Mouse (Mus musculus) heart, adult 2 months (tissue): ENCODE measurements at regions not wholly inside any gene's neighbourhood (a gene's known extent, or its start where the extent isn't known, plus 50 kb on each side); places are given as distances from the start of the nearest gene placed in this dataset.

Source experiments
- DNase-seq, 2 experiments: peaks; one replicate each; pipeline ENCODE4 v3.0.0; 2021
- H3K27ac ChIP-seq: fragments of 200-600 bp; 2 replicates; pipeline ENCODE4 v1.8.1; 2022
- H3K27me3 ChIP-seq: fragments of 200-500 bp; 2 replicates; pipeline ENCODE4 v1.6.1; 2012; ENCODE audit warnings: mild to moderate bottlenecking, low read length, inconsistent platforms, mixed read lengths; ENCODE audit not compliant: control insufficient read depth, insufficient read depth
- H3K36me3 ChIP-seq: fragments of 200-500 bp; 2 replicates; pipeline ENCODE4 v1.6.1; 2012; ENCODE audit warnings: low read length, inconsistent platforms; ENCODE audit not compliant: control insufficient read depth, insufficient read depth
- H3K4me1 ChIP-seq: fragments of 200-500 bp; 2 replicates; pipeline ENCODE4 v1.6.1; 2011; ENCODE audit warnings: low read length; ENCODE audit not compliant: control insufficient read depth, insufficient read depth
- H3K4me3 ChIP-seq: fragments of 200-600 bp; 2 replicates; pipeline ENCODE4 v1.8.1; 2022
- H3K79me2 ChIP-seq: fragments of 200-500 bp; replicated peaks from 2 replicates; pipeline ENCODE4 v1.6.1; 2012; ENCODE audit warnings: mild to moderate bottlenecking, inconsistent platforms, low read length, moderate library complexity, mixed read lengths; ENCODE audit not compliant: control insufficient read depth, insufficient read depth
- H3K9ac ChIP-seq: fragments of 200-500 bp; 2 replicates; pipeline ENCODE4 v1.6.1; 2012; ENCODE audit warnings: low read depth, mild to moderate bottlenecking, control low read depth, inconsistent platforms, low read length, mixed read lengths
- POLR2A ChIP-seq: fragments of 200-500 bp; IDR thresholded peaks from 2 replicates; pipeline ENCODE4 v1.6.1; 2011; ENCODE audit warnings: mild to moderate bottlenecking, low read depth, low read length, control low read depth; ENCODE audit not compliant: insufficient read depth
- WGBS: fragments of 180-500 bp; shearing (Covaris S2); methylation state at CpG from one replicate; pipeline ENCODE4 v1.1.7; 2018; 5-methylcytosine and 5-hydroxymethylcytosine counted together
- intact Hi-C: fragments of 180-260 bp; cut with DNase I; formaldehyde crosslinking; loops from one replicate; pipeline ENCODE4 v1.15.1; 2025

GRCm38 (mm10) chr9:61322333-61322732 is 49.8 kb upstream of the Tle3 start:
- no peak overlapping the region for H3K27ac ChIP-seq
- H3K27me3 ChIP-seq: no peaks in the 10 kb centered on the region; the same call in 1 of the 2 replicates
- H3K4me3 ChIP-seq: no peak overlapping the region
- no peak overlapping the region for H3K9ac ChIP-seq
- intact Hi-C loops: no loop called here
- H3K36me3 ChIP-seq: no peaks in the 10 kb centered on the region
- peaks cover 6% of the 10 kb centered on the region for H3K4me1 ChIP-seq
- DNase-seq: no peak
- 61% methylated on average over 11 of the region's 11 CpGs for WGBS
- no peaks in the 10 kb centered on the region for H3K79me2 ChIP-seq
- TF ChIP-seq POLR2A: no peak
